Mouse (Mus musculus): ENCODE results near the gene Mapk1. TPM values are rescaled to one million over a fixed set of nuclear protein-coding genes. Genes with fewer than 3 reads are reported as not detected.
"Not testable (repeated sequence)": the region's sequence is repeated elsewhere in the genome, so short reads cannot be mapped to it uniquely, and the experiment has no call there.

Gene Mapk1
- total and polyA plus RNA-seq, 2 experiments, result 50.1 to 81.4 TPM

DNA sequence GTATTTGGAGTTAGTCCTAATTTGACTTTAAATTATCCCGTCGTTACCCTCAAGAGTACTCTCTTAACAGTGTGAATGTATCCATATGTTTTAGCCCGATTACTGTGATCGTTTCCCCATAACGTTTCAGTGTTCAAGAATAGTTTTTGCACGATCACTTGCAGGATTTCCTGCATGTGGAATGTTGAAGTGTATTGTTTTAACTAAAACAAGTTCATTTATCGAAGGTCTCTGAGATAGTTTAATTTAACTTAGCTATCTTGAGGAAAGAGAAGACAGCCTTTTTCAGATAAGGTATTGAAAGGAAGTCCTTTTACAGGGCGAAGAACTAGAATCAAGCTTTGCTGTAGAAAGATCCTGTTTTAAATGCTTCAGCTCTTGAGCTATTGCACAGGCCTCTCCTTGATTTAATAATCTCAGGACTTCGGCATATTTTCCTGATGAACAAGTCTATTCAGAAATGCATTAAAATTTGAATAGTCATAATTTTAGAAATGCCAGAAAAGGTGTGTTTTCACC, 1.3 kb downstream of the Mapk1 start:
- H3K79me2 ChIP-seq (ENCODE audit: control insufficient read depth, insufficient read depth, low read length), result peaks cover 22% of the 10 kb centered on the region; the same call in 1 of the 2 replicates
- TF ChIP-seq CTCF (IDR thresholded peaks at IDR 0.05; ENCODE audit: low read depth, low read length) (no peak), POLR2A (IDR thresholded peaks at IDR 0.05; ENCODE audit: extremely low read depth, insufficient read depth, low read length) (no peak)
- DNase-seq (ENCODE audit: extremely low read depth, low read depth, low spot score), result no peak
- no peak overlapping the region for H3K27ac ChIP-seq (replicated peaks; ENCODE audit: insufficient read depth, low read depth, low read length)
- no peaks in the 10 kb centered on the region for H3K36me3 ChIP-seq (ENCODE audit: control insufficient read depth, insufficient read depth, low read length)
- H3K4me1 ChIP-seq (ENCODE audit: control insufficient read depth, insufficient read depth, low read length), result no peaks in the 10 kb centered on the region; the same call in 1 of the 2 replicates
- H3K4me3 ChIP-seq (ENCODE audit: insufficient read depth, low read depth, low read length), result peak overlapping the region; percentile 94; the same call in 1 of the 2 replicates
- H3K9ac ChIP-seq (ENCODE audit: low read depth, low read length), result no peak overlapping the region
- no peaks in the 10 kb centered on the region for H3K27me3 ChIP-seq (ENCODE audit: control insufficient read depth, insufficient read depth, low read length)
- 11% methylated on average over 9 of the region's 9 CpGs for WGBS

DNA sequence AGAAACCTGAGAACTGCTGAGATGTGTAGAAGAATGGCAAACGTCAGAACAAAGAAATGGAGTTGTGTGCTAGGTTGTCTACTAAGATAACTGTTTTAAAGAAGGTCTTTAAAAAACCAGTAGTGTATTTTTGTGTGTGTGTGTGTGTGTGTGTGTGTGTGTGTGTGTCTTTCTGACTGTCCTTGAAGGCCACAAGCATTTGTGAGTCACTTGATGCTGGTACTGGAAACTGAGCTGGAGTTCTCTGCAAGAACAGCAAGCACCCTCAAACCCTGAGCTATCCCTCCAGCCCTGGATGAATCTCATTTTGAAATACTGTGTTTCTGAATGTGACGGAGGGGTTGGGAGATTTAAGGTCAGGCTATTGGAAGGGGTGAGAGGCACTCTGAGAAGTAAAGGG, 4.1 kb downstream of the Mapk1 start:
- peaks cover 35% of the 10 kb centered on the region for H3K79me2 ChIP-seq (ENCODE audit: control insufficient read depth, insufficient read depth, low read length)
- H3K9ac ChIP-seq (ENCODE audit: low read depth, low read length), result no peak overlapping the region
- H3K27ac ChIP-seq (replicated peaks; ENCODE audit: insufficient read depth, low read depth, low read length), result no peak overlapping the region
- no peaks in the 10 kb centered on the region for H3K27me3 ChIP-seq (ENCODE audit: control insufficient read depth, insufficient read depth, low read length)
- H3K4me3 ChIP-seq (ENCODE audit: insufficient read depth, low read depth, low read length), result no peak overlapping the region
- TF ChIP-seq POLR2A (IDR thresholded peaks at IDR 0.05; ENCODE audit: extremely low read depth, insufficient read depth, low read length), result no peak
- no peak for TF ChIP-seq CTCF (IDR thresholded peaks at IDR 0.05; ENCODE audit: low read depth, low read length)
- 76% methylated on average over 2 of the region's 2 CpGs for WGBS
- no peaks in the 10 kb centered on the region for H3K36me3 ChIP-seq (ENCODE audit: control insufficient read depth, insufficient read depth, low read length)
- peaks cover 2% of the 10 kb centered on the region for H3K4me1 ChIP-seq (ENCODE audit: control insufficient read depth, insufficient read depth, low read length)
- DNase-seq (ENCODE audit: extremely low read depth, low read depth, low spot score), result no peak

DNA sequence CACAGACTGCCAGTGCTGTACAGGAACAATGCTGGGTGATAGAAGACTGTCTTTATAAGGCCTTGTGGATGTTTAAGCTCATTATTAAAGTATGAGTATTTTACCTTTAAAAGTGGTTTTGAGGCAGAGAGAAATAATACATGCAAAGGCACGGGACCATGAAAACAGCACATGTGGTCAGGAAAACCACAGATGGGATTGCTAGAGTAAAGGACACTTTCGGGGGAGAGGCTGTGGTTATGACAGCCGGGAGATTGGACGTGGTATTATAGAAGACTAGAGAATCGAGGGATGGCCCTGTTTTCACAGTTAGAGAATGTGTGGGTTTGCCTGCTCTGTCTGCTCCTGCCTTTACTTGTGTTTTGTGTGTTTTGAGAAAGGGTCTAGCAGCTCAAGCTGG, 5.7 kb downstream of the Mapk1 start:
- no peaks in the 10 kb centered on the region for H3K27me3 ChIP-seq (ENCODE audit: control insufficient read depth, insufficient read depth, low read length)
- TF ChIP-seq POLR2A (IDR thresholded peaks at IDR 0.05; ENCODE audit: extremely low read depth, insufficient read depth, low read length), result no peak
- no peak for TF ChIP-seq CTCF (IDR thresholded peaks at IDR 0.05; ENCODE audit: low read depth, low read length)
- no peak overlapping the region for H3K27ac ChIP-seq (replicated peaks; ENCODE audit: insufficient read depth, low read depth, low read length)
- peaks cover 2% of the 10 kb centered on the region for H3K4me1 ChIP-seq (ENCODE audit: control insufficient read depth, insufficient read depth, low read length)
- 98% methylated on average over 5 of the region's 5 CpGs for WGBS
- no peak overlapping the region for H3K9ac ChIP-seq (ENCODE audit: low read depth, low read length)
- H3K4me3 ChIP-seq (ENCODE audit: insufficient read depth, low read depth, low read length), result no peak overlapping the region
- no peak for DNase-seq (ENCODE audit: extremely low read depth, low read depth, low spot score)
- H3K36me3 ChIP-seq (ENCODE audit: control insufficient read depth, insufficient read depth, low read length), result no peaks in the 10 kb centered on the region
- peaks cover 36% of the 10 kb centered on the region for H3K79me2 ChIP-seq (ENCODE audit: control insufficient read depth, insufficient read depth, low read length)

DNA sequence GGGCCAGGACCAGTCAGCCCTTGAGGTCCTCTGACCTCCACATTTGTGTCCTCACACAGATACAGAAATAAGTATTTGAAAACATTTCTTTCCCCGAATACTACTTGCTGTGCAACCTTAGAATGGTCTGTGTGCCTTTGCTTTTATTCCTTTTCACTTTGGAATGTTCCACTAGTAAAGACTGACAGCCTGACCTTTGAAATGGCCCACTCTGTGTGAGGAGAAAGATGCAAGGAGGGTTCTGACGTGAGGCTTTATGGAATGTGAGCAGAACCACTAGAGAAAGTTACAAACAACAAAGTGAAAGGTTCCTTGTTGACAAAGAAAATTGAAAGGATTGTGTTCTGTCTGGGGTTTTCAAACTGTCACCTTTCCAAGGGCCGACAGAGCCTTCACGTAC, 6.8 kb downstream of the Mapk1 start:
- H3K9ac ChIP-seq (ENCODE audit: low read depth, low read length), result no peak overlapping the region
- peaks cover 8% of the 10 kb centered on the region for H3K4me1 ChIP-seq (ENCODE audit: control insufficient read depth, insufficient read depth, low read length)
- 53% methylated on average over 4 of the region's 4 CpGs for WGBS
- no peak overlapping the region for H3K4me3 ChIP-seq (ENCODE audit: insufficient read depth, low read depth, low read length)
- TF ChIP-seq POLR2A (IDR thresholded peaks at IDR 0.05; ENCODE audit: extremely low read depth, insufficient read depth, low read length), result no peak
- TF ChIP-seq CTCF (IDR thresholded peaks at IDR 0.05; ENCODE audit: low read depth, low read length), result no peak
- H3K27me3 ChIP-seq (ENCODE audit: control insufficient read depth, insufficient read depth, low read length), result no peaks in the 10 kb centered on the region
- no peak overlapping the region for H3K27ac ChIP-seq (replicated peaks; ENCODE audit: insufficient read depth, low read depth, low read length)
- peaks cover 44% of the 10 kb centered on the region for H3K79me2 ChIP-seq (ENCODE audit: control insufficient read depth, insufficient read depth, low read length)
- no peak for DNase-seq (ENCODE audit: extremely low read depth, low read depth, low spot score)
- H3K36me3 ChIP-seq (ENCODE audit: control insufficient read depth, insufficient read depth, low read length), result no peaks in the 10 kb centered on the region

DNA sequence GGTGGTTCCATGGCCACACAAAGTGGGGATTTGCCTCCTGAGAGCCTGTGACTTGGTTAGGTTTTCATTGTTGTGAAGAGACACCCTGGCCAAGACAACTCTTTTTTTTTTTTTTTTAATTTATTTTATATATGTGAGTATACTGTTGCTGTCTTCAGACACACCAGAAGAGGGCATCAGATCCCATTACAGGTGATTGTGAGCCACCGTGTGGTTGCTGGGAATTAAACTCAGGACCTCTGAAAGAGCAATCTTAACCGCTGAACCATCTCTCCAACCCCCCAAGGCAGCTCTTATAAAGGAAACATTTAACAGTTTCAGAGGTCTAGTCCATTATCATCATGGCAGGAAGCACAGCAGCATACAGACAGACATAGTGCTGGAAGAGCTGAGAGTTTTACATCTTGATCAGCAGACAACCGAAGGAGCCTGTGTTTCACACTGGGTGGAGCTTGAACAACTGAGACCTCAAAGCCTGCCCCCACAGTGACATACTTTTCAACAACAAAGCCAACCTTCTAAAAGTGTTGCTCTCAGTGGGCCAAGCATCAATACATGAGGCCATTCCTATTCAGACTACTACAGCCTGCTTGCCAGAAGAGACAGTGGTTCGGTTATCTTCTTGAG, 11.4 kb downstream of the Mapk1 start:
- H3K27ac ChIP-seq (replicated peaks; ENCODE audit: insufficient read depth, low read depth, low read length), result no peak overlapping the region
- H3K27me3 ChIP-seq (ENCODE audit: control insufficient read depth, insufficient read depth, low read length), result no peaks in the 10 kb centered on the region
- 75% methylated on average over 4 of the region's 4 CpGs for WGBS
- TF ChIP-seq POLR2A (IDR thresholded peaks at IDR 0.05; ENCODE audit: extremely low read depth, insufficient read depth, low read length) (no peak), CTCF (IDR thresholded peaks at IDR 0.05; ENCODE audit: low read depth, low read length) (no peak)
- H3K79me2 ChIP-seq (ENCODE audit: control insufficient read depth, insufficient read depth, low read length), result peaks cover 49% of the 10 kb centered on the region
- no peaks in the 10 kb centered on the region for H3K36me3 ChIP-seq (ENCODE audit: control insufficient read depth, insufficient read depth, low read length)
- no peak for DNase-seq (ENCODE audit: extremely low read depth, low read depth, low spot score)
- peaks cover 8% of the 10 kb centered on the region for H3K4me1 ChIP-seq (ENCODE audit: control insufficient read depth, insufficient read depth, low read length)
- no peak overlapping the region for H3K9ac ChIP-seq (ENCODE audit: low read depth, low read length)
- H3K4me3 ChIP-seq (ENCODE audit: insufficient read depth, low read depth, low read length), result no peak overlapping the region

DNA sequence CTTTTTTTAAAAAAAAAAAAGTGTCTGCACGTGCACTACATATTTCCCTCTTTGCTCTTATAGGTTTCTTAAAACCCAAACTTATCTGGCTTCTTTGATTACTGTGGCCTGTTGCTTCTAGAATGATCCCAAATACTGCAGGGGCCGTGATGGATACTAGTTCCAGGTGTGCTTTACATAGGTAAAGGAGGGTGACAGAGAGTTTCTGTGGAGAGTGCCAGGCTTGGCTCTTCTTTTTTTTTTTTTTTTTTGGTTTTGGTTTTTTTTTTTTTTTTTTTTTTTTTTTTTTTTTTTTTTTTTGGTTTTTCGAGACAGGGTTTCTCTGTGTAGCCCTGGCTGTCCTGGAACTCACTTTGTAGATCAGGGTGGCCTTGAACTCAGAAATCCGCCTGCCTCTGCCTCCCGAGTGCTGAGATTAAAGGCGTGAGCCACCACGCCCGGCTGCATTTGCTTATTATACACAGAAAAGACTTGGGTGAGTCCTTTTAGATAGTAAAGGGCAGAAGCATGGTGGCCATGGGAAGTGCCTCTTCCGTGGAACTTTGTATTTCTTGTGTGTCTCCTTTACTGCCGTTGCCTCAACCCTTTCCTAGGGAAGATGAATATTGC, 13.0 kb downstream of the Mapk1 start:
- H3K27ac ChIP-seq (replicated peaks; ENCODE audit: insufficient read depth, low read depth, low read length); DNase-seq (ENCODE audit: extremely low read depth, low read depth, low spot score); H3K36me3 ChIP-seq (ENCODE audit: control insufficient read depth, insufficient read depth, low read length); H3K9ac ChIP-seq (ENCODE audit: low read depth, low read length); H3K27me3 ChIP-seq (ENCODE audit: control insufficient read depth, insufficient read depth, low read length); H3K4me3 ChIP-seq (ENCODE audit: insufficient read depth, low read depth, low read length): not testable (repeated sequence)
- Histone ChIP-seq H3K79me2 (ENCODE audit: control insufficient read depth, insufficient read depth, low read length) (peaks cover 53% of the 10 kb centered on the region), H3K4me1 (ENCODE audit: control insufficient read depth, insufficient read depth, low read length) (peaks cover 10% of the 10 kb centered on the region)
- 85% methylated on average over 10 of the region's 10 CpGs for WGBS

Data from liver, adult 2 months (tissue).